Mouse (Mus musculus): ENCODE results near the gene Scamp2.

The Scamp2 gene

DNA sequence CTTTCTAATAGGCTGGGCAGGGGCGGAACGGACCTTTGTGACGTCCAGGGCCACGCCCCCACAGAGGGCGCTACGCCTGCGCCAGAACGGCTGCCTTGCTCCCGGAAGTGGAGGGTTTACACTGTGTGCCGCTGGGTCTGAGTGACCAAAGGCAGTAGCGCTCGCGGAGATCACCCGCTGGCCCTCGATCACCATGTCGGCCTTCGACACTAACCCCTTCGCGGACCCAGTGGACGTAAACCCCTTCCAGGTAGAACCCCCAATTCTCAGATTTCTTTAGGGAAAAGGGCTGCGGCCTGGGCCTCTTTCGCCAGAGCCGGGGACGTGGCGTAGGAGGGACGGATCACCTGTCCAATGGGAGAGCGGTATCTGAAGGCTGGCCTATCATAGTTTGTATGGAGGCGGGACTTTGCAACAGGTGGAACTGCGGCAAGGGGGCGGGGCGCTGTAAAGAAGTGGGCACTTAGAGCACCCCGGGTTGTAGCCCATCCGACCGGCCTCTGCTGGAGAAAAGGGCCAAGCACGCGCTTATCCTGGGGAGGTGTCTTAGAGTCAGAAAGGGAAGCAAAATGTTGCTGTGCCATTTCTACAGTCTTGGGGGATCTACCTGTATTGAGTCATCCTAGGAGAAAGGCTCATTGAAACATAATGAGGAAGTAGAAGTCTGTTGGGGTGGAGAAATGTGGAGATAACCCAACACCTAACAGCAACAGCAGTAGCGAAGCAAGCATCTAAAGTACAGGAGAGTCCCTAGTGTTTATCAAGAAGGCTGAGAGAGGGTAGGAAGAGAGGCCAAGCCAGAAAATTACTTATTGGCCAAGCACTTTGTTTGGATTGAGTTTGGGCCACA, at the start of gene Scamp2:
Gene Scamp2, plus strand, starts transcription at position 83 of the 850 bp plus-strand sequence.
- in situ Hi-C loops (cut with MboI, MseI) = no loop called here

DNA sequence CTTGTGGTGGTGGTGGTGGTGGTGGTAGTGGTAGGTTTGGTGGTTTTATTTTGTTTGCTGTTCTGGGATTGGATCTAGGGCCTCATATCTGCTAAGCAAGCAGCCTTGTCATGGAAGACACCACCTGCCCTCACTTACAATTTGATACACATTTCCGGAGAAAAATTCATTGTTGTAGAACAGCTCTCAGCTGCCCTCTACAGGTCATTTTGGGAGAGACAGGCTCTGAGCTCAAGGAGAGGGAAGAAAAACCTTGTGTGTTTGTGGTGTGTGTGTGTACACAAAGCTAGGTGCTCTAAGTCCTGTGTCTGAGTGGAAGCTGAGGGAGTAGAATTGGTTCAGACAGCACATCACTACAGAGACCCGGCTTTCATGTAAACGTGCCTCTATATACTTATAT, 43.6 kb upstream of the Scamp2 start:
- in situ Hi-C loops (cut with MboI, MseI) = loop anchor here in 1 of 2 experiments (5.0 kb wide), 1 partner anchor 35 kb away; no protein-coding TSS in a partner anchor

DNA sequence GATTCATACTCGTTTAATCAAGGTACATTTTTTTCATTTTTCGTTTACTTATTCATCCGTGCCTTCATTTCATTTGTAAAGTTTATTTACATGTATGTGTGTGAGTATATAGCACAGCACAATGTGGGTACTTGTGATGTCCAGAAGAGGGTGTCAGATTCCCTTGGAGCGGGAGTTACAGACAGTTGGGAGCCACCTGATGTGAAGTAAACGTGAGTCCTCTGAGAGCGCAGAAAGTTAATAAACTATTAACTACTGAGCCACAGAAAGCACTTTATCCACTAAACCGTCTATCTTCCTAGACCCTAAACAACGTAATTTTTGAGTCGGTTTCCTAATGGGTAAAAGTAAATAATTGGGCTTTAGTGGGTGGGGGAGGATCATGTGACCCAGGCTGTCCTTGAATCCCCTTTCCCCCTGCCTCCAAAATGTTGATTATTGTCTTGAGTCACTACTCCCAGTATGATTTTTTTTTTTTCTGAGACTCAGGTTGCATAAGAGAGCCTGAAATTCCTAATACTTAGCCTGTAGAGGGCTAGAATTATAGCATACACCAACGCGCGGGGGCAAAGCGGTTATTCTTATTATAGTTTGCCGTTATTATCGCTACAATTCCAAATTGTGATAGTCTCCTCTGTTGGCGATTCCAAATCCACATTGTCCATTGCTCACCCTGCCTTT, 40.2 kb upstream of the Scamp2 start:
- in situ Hi-C loops (cut with MboI, MseI) = no loop called here

DNA sequence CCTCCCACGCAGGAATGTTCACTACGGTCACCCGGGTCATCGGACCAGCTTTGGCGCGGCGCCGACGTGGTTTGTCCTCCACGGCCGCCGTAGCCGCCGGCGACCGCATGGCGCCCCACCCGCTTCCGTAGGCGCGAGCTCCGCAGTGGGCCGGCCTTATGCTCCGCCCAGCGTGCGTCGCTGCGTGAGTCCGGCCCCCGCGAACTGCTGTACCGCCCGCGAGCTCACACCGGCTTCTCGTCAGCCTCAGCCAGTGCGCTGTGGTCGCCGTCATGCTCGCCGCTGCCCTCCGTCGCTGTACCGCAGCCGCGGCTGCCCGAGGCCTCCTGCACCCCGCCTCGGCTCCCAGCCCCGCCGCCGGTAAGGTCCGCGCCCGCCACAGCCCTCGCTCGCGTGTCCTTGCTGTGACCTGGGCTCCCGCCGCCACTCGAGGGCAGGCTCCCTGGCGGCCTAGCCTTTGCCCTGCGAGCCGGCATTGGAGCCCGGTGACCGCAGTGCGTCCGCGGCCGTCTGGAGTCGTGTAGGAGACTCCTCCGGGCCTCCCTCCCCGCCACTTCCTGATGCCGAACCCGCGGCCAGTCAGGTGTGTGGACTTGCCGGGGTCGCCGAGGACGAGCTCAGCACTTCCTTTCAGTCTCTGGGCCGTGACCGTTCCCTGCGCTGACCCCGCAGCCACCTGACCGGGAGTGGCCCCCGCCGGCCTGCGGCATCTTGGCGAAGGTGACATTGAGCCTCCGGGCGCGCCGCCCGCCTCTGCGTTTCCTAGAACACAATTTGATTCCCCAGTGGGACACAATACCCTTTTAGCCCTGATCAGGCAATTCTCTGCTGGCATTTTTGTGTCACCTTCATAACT, 39.5 kb upstream of the Scamp2 start, which contains the start of gene Cox5a:
Gene Cox5a, plus strand, starts transcription at position 219 of the 856 bp plus-strand sequence.
- in situ Hi-C loops (cut with MboI, MseI) = no loop called here

DNA sequence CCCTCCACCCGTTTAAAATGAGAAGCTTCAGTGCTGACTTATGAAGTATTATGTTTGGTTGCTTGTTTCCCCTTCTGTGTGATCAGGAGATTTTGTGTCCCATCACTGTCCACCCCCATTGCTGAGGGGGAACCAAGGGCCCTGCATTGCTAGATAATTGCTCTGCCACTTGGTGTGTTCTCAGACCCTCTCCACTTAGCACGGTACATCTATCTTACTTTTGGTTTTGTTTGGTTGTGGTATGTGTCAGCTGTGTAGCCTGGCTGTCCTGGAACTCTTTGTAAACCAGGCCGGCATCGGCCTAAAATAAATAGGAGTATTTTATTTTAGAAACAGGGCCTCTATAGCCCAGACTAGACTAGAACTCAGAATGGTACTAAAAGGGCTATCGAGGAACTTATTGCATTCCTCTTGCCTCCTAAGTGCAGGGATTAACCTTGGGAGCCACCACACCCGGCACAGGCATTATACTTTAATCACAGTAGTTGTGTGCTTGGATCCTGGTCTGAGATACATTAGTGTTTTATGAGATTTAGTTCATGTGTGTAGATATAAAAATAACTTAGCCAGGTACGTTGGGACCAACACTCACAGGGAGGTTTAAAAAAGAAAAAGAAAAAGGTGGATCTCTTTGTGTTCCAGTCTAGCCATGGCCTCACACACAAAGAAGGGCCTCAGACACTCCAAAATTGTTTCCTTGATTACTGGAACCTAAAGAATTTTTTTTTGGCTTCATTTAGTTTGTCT, 38.5 kb upstream of the Scamp2 start:
- in situ Hi-C loops (cut with MboI, MseI) = no loop called here

DNA sequence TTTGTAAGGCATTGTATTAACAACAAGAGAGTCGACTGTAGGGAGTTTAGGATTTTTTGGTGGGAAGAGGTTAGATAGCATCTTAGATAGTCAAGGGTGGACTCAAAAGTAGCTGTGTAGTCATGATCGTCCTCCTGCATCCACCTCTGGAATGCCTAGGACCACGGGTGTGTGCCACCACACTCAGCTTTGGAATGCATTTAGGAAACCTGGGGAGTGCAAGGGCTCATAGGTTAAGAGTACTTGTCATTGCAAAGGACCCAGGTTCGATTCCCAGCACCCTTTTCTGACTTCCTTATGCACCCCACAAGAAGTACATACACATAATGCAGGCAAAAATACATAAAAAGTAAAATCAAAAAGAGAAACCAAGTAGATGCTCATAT, 37.9 kb upstream of the Scamp2 start:
- in situ Hi-C loops (cut with MboI, MseI) = no loop called here

DNA sequence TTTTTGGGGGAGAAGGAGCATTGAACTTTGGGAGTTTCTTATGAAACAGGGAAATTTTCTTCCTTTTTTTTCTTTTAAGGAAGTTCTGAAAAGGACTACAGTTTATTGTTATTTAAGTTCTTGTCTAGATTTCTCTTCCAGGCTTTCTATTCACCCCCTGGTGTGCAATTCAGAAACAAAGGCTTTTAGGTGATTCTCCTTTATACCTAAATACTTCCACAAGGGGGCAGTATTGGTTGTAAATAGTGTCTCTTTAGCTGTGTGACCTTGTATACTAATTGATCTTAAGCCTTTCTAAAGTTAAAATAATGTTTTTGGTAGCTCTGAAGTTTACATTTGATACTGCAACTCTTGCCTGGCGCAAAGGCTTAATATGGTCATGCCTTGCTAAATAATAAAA, 37.0 kb upstream of the Scamp2 start:
- in situ Hi-C loops (cut with MboI, MseI) = no loop called here

DNA sequence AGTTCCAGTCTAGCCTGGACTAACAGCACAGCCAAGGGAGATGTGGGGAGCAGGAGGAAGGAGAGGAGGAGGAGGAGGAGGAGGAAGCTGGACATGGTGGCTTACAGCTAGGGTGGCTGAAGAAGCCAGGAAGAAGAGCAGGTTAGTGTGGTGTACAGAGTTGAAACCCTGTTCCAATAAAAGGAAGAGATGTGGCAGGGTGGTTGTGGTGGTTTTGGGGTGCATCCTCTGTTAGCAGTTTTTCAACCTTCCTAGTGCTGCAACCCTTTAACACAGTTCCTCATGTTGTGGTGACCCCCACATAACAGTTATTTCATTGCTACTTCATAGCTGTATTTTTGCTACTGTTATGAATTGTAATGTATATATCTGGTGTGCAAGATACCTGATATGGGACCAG, 36.3 kb upstream of the Scamp2 start:
- in situ Hi-C loops (cut with MboI, MseI) = no loop called here

DNA sequence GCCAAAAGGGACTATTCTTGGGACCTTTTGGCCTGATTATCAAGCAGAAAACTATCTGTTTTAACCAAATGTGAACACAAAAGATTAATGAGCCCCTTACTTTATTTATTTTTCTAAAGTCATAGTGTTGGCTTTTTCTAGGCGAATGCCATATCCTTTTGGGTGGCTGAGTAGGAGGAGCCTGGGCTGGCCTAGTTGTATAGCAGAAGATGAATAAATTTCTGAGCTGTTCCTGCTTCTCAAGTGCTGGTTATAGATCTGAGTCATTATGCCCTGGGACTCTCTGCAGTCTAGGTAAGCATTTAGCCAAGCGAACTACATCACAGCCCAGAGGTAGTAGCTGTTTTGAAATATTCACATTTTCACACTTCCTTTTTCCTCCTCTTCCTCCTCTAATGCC, 35.2 kb upstream of the Scamp2 start:
- in situ Hi-C loops (cut with MboI, MseI) = no loop called here

DNA sequence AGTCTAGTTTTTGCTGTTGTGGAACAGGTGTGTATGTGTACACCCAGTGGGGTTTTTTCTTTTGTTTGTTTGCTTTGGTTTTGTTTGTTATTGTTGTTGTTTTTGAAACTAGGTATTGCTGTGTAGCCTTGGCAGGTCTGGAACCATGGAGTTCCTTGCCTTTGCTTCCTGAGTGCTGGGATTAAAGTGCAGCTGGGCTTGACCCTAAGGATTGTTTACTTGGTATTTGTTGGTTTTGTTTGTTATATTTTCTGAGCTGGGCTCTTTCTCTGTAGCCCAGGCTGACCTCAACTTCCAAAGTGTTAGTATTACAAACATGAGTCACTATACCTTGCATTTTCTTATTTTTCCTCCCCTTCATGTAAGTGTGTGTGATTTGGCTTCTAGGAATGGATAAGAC, 34.3 kb upstream of the Scamp2 start:
- in situ Hi-C loops (cut with MboI, MseI) = no loop called here

DNA sequence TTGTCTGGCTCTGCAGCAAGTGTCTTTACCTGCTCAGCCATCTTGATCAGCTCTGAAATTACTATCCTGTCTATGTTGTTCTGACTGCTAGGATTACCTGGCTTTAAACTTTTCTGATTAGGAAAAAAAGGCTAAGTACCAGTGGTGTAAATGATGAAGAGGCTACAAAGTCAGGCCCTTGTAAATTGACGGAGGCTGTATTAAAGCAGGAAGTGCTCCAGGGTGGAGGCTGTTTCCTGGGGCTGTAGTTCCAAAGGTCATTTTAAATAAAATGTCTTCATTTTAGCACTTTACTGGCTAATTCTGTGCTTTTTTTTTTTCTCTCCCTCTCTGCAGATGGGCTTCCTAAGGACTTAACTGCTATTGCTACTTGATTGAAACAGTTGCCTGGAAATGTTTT, 28.8 kb upstream of the Scamp2 start:
- in situ Hi-C loops (cut with MboI, MseI) = no loop called here

DNA sequence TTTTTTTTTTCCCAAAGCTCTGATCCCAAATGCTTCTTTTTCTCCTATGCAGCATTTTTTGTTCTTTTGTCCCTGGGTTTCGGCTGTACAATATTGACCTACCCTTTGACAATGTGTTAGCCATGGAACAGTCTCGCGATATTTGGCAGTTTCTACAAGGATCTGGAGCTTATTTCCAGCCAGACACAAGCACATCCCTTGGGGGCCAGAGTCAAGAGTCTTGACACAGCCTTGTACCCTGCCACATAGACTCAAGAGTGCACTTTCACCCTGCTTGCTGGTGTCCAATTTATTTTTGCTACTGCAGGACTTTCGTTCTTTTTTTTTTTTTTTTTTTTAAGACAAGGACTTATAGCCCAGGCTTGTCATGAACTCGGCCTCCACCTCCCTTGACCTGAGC, 24.4 kb upstream of the Scamp2 start:
- in situ Hi-C loops (cut with MboI, MseI) = loop anchor here in 1 of 2 experiments (5.0 kb wide), 1 partner anchor 106 kb away; no protein-coding TSS in a partner anchor

DNA sequence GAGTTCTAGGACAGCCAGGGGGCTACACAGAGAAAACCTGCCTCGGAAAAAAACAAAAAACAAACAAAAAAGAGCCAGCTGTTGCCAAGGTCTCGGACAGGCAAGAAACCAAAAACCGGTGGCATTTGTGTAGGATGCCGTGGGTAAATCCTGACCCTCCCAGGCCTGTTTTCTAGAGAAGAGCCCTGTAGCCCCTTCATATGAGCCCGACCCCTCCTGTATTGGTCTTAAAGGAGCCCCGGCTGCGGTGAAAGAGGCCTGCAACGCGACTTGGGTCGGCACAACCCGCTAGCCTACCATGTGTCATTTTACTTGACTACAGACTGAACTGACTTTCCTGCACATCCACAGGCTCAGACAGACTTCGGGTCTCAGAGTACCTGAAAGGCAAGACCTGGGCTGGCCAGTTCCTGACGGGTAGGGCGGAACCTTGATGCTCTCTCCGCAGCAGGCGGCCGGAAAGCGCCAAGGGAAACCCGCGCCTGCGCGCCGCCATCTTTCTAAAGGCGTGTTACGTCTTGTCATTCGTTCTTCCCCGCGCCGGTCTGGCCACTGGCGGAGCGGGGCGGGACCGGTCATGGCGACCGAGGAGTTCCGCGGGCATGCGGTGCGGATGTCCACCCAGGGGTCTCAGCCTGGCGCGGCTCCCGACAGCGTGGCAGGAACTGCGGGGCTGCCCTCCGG, 23.6 kb upstream of the Scamp2 start, which contains the start of gene Fam219b:
Gene Fam219b, plus strand, starts transcription at position 485 of the 684 bp plus-strand sequence.
- in situ Hi-C loops (cut with MboI, MseI) = loop anchor here in 1 of 2 experiments (5.0 kb wide), 1 partner anchor 105 kb away; no protein-coding TSS in a partner anchor

DNA sequence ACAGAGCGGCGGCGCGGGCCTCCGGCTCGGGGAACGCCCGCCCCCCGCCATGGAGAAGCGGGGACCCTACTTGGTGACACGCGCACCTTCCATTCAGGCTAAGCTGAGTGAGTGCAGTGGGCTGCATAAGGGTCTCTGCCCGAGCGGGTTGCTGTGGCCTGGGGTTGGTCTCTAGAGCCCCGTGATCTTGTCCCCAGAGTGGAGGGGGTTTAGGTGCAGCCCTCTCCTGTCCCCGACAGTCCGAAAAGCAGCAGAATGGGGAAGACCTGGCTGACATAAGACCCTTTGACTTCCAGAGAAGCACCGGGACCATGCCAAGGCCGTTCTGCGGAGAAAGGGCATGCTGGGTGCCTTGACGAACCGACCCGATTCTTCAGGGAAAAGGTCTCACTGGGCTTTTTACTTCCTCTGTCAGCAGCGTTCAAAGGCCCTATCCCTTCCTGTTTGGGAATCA, 23.0 kb upstream of the Scamp2 start:
- in situ Hi-C loops (cut with MboI, MseI) = loop anchor here in 1 of 2 experiments (5.0 kb wide), 1 partner anchor 105 kb away; no protein-coding TSS in a partner anchor

DNA sequence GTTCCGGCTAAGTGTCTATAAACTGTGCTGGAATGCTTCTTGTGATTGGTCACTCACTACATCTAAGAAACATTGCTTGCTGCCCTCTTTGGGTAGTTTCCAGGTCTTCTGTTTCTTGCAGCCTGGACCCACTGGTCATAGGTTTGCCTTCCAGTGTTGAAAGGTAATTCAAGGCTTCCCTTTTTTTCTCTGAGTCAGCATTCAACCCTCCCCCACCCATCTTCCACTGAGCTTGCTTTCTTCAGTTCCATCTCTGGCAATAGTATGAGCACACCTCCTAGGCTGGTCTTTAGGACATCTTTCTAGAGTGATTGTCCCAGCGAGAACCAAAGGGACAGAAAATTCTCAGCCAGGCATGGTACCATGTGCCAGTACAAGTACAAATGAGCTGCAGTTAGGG, 21.2 kb upstream of the Scamp2 start:
- in situ Hi-C loops (cut with MboI, MseI) = loop anchor here in 1 of 2 experiments (5.0 kb wide), 1 partner anchor 103 kb away; no protein-coding TSS in a partner anchor

DNA sequence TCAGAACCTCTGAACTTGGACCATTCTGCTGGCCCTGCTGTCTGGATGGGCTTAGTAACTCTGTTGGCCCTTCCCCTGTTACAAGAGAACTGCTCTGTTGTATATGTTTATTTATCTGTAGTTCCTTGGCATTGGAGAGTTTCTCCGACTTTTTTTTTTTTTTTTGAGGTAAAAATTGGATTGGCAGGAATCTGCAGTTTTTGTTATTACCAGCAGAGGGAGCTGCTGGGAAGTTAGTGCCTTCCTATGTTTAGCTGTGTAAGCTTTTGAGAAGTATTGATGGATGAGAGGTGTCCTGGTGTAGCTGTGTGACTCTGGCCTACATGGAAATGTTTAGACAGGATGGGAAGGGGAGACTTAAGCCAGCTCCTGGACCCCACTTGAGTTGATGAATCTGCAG, 19.4 kb upstream of the Scamp2 start:
- in situ Hi-C loops (cut with MboI, MseI) = loop anchor here in 1 of 2 experiments (10.0 kb wide), 1 partner anchor 57 kb away; no protein-coding TSS in a partner anchor

DNA sequence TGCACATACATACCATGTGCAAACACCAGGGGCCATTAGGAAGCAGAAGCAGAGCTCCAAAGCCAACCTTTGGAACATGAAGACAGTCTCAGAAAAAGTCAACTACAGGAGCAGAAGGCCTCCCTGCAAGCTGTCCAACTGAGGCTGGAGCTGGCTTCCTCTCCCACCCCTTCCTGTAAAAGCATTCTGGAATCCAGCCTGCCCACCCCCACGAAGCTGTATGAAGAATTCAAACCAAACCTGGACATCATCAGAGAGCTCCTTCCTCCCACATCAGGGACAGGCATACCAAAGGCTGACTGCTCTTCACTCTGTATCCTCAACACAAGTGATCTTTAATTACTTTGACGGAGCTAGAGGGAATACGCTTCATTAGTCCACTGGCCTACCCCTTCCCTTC, 16.8 kb upstream of the Scamp2 start:
- in situ Hi-C loops (cut with MboI, MseI) = loop anchor here in 1 of 2 experiments (10.0 kb wide), 1 partner anchor 59 kb away; no protein-coding TSS in a partner anchor

DNA sequence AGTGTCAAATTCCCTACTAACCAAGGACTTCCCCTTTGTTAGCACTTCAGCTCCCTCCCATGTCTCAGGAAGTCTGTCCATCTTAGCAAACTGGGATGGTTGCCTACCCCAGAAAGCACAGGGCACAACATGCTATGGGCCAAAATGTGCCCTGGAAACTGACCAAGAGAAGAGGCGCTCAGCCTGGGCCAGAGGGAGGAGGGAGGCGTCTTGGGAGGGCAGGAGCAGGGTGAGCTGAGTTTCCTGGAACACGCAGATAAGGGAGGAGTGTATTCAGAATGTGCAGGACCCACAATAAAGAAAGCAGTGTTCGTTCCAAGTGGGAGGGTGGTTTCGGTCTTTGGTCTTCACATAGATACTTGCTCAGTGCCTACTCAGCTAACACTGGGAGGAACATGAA, 13.5 kb upstream of the Scamp2 start:
- in situ Hi-C loops (cut with MboI, MseI) = loop anchor here in 1 of 2 experiments (10.0 kb wide), 1 partner anchor 62 kb away; no protein-coding TSS in a partner anchor

DNA sequence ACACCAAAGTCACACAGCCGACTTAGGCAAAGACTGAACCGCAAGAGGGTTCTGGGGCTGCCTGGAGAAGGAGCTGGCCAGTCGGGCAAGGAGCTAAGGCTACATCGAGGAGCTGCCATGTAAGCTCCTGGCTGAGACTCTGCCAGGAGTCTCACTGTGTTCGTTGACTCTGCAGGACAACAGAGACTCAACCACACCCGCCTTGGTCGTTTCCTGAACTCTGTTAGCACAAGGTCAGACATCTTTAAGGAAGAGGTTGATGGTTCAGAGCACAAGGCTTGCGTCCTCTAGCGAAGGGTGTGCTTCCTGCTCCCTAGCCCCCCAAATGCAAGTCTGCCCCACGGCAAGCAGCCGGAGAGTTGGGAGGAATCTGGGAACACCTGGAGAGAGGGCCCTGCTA, 12.9 kb upstream of the Scamp2 start:
- in situ Hi-C loops (cut with MboI, MseI) = loop anchor here in 1 of 2 experiments (10.0 kb wide), 1 partner anchor 63 kb away; no protein-coding TSS in a partner anchor

DNA sequence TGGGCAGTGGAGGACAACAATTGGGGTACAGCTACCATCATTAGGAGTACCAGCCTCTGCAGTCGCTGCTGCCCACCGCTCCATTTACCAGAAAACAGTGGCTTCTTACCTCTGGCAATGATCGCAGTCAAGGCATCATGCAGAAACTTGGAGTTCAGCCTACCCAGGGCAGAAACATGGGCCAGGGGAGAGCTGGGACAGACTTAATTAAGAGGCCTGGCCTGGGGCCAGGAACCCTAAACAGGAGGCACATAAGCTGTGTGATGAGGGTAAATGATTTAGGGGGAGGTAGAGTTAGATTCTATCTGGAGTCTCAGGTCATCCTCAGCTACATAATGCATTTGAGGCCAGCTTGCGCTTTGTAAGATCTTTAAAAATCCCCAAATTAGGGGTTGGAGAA, 11.6 kb upstream of the Scamp2 start:
- in situ Hi-C loops (cut with MboI, MseI) = loop anchor here in 1 of 2 experiments (10.0 kb wide), 1 partner anchor 64 kb away; no protein-coding TSS in a partner anchor
